Mouse (Mus musculus) thymus, adult 2 months (tissue): ENCODE data around the gene Irs4.

Experiments
- CTCF ChIP-seq: fragments of 200-500 bp; IDR thresholded peaks from 2 replicates; pipeline ENCODE4 v1.5.1; 2012; ENCODE audit warnings: mild to moderate bottlenecking, control low read depth, low read length, moderate library complexity, borderline replicate concordance; ENCODE audit not compliant: control insufficient read depth, poor library complexity, insufficient read depth; ENCODE audit errors: extremely low read depth
- POLR2A ChIP-seq: fragments of 200-500 bp; IDR thresholded peaks from 2 replicates; pipeline ENCODE4 v1.6.1; 2012; ENCODE audit warnings: mild to moderate bottlenecking, low read length, control low read depth, moderate library complexity; ENCODE audit not compliant: control insufficient read depth, poor library complexity, insufficient read depth; ENCODE audit errors: extremely low read depth

- TF ChIP-seq POLR2A (no peak), CTCF (no peak)
Measured at GRCm38 (mm10) chrX:141724937-141725918, at the start of gene Irs4.
